Mouse (Mus musculus) myocyte (in vitro differentiated cells): ENCODE results near the gene Hagh. TPM values are rescaled to one million over a fixed set of nuclear protein-coding genes. Genes with fewer than 3 reads are reported as not detected.

ENCODE experiments used
- H3K27me3 ChIP-seq: one replicate; pipeline ENCODE4 v1.6.1; 2011; ENCODE audit not compliant: control insufficient read depth, insufficient read depth, insufficient read length
- H3K36me3 ChIP-seq: one replicate; pipeline ENCODE4 v1.6.1; 2011; ENCODE audit not compliant: control insufficient read depth, insufficient read depth
- H3K4me2 ChIP-seq: one replicate; pipeline ENCODE4 v1.6.1; 2011; ENCODE audit warnings: low read depth, control low read depth
- H3K4me3 ChIP-seq: one replicate; pipeline ENCODE4 v1.5.1; 2011; ENCODE audit warnings: mild to moderate bottlenecking, control low read depth, moderate library complexity
- H3K79me2 ChIP-seq: one replicate; pipeline ENCODE4 v1.6.1; 2011; ENCODE audit not compliant: control insufficient read depth, insufficient read depth
- H3ac ChIP-seq: one replicate; pipeline ENCODE4 v1.6.1; 2011; ENCODE audit not compliant: control insufficient read depth, insufficient read length
- CEBPB ChIP-seq: IDR thresholded peaks from 2 replicates; pipeline ENCODE4 v1.6.1; 2011; ENCODE audit warnings: mild to moderate bottlenecking, moderate library complexity; ENCODE audit not compliant: poor library complexity, insufficient read depth, severe bottlenecking
- E2F4 ChIP-seq: IDR thresholded peaks from one replicate; pipeline ENCODE4 v1.6.1; 2011; ENCODE audit warnings: mild to moderate bottlenecking, control low read depth, moderate library complexity; ENCODE audit not compliant: insufficient read depth
- MAX ChIP-seq: IDR thresholded peaks from one replicate; pipeline ENCODE4 v1.6.1; 2011; ENCODE audit warnings: low read depth, mild to moderate bottlenecking, control low read depth
- MYOD1 ChIP-seq, 3 experiments: IDR thresholded peaks; one replicate each; pipeline ENCODE4 v1.6.1; 2011; ENCODE audit warnings: control low read depth in 2 of 3, low read depth in 2 of 3, mild to moderate bottlenecking in 2 of 3, moderate library complexity in 1 of 3; ENCODE audit not compliant: insufficient read length in 2 of 3, control insufficient read depth in 1 of 3
- MYOG ChIP-seq, 3 experiments: IDR thresholded peaks; one replicate each; pipeline ENCODE4 v1.6.1; 2011; ENCODE audit warnings: control low read depth in 2 of 3, low read depth in 2 of 3, mild to moderate bottlenecking in 2 of 3; ENCODE audit not compliant: insufficient read length in 2 of 3, control insufficient read depth in 1 of 3, insufficient read depth in 1 of 3
- POLR2A ChIP-seq: IDR thresholded peaks from one replicate; pipeline ENCODE4 v1.6.1; 2011; ENCODE audit warnings: low read depth, mild to moderate bottlenecking, control low read depth, moderate library complexity; ENCODE audit not compliant: insufficient read length
- POLR2AphosphoS2 ChIP-seq: IDR thresholded peaks from one replicate; pipeline ENCODE4 v1.6.1; 2011; ENCODE audit warnings: low read depth, control low read depth; ENCODE audit not compliant: insufficient read length
- REST ChIP-seq: IDR thresholded peaks from one replicate; pipeline ENCODE4 v1.6.1; 2011; ENCODE audit warnings: mild to moderate bottlenecking, control low read depth, moderate library complexity; ENCODE audit not compliant: insufficient read depth, insufficient read length
- SRF ChIP-seq: IDR thresholded peaks from one replicate; pipeline ENCODE4 v1.6.1; 2011; ENCODE audit warnings: low read depth; ENCODE audit not compliant: control insufficient read depth, insufficient read length
- TCF12 ChIP-seq: IDR thresholded peaks from one replicate; pipeline ENCODE4 v1.6.1; 2011; ENCODE audit warnings: mild to moderate bottlenecking, control low read depth; ENCODE audit not compliant: poor library complexity, insufficient read depth, severe bottlenecking
- TCF3 ChIP-seq: IDR thresholded peaks from one replicate; pipeline ENCODE4 v1.6.1; 2011; ENCODE audit warnings: low read depth, control low read depth; ENCODE audit not compliant: insufficient read length
- USF1 ChIP-seq: IDR thresholded peaks from one replicate; pipeline ENCODE4 v1.6.1; 2011; ENCODE audit warnings: low read depth, mild to moderate bottlenecking, control low read depth, moderate library complexity
- polyA plus RNA-seq: library from polyadenylated mRNA; unstranded; fragments of >200 nt; fragmentation: generic; extraction: Trizol; gene quantifications from one replicate; pipeline ENCODE4 v1.2.1, GENCODE M21; 2012; ENCODE audit warnings: missing spikeins

Gene Hagh
- polyA plus RNA-seq, 1 experiment: 58.3 TPM

DNA sequence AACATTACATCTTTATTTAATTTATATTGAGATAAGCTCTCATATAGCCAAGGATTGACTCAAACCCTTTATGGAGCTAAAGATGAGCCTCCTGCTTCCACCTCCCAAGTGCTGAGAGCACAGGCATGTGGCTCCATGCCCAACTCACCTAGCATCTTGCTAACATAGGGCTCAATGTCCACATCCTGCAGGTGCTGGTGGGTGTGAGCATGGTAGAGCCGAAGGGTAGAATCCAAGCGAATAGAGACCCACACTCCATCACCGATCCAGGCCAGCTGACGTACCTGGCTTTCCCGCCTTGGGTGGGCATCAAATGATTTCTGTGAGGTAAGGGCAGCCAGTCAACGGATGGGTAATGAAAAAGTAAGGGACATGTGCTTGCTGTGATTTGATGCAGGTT lies 60.1 kb downstream of the Hagh start:
- H3K27me3 ChIP-seq: no peaks in the 10 kb centered on the region
- no peak overlapping the region for H3K4me3 ChIP-seq
- H3K4me2 ChIP-seq: no peak overlapping the region
- H3ac ChIP-seq: no peak overlapping the region
- no peaks in the 10 kb centered on the region for H3K79me2 ChIP-seq
- H3K36me3 ChIP-seq: peaks cover 24% of the 10 kb centered on the region
- TF ChIP-seq MYOG (IDR thresholded peaks at IDR 0.05; ENCODE audit: control insufficient read depth in 1 of 3, insufficient read depth in 1 of 3, insufficient read length in 2 of 3, low read depth in 2 of 3) (no peak), CEBPB (no peak), POLR2AphosphoS2 (peak; percentile 12), POLR2A (no peak)

DNA sequence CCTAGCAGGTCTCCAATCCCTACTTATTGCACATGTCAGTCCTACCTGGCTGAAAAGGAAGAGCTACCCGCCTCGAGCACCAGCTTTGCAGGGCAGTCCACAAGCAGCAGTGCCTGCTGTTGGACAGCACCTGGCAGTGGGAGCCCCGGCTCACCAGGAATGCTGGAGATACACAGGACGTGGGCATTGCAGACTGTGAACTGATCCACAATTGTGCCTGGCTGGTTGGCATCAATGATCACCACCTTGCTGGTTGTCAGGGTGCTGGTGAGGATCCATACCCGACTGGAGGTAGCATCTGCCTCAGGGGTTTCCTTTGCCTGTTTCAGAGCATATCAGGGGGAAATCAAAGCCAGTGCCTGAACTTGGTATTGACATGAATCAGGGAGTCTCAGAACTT lies 62.2 kb downstream of the Hagh start:
- no peak overlapping the region for H3K4me2 ChIP-seq
- no peaks in the 10 kb centered on the region for H3K79me2 ChIP-seq
- no peak overlapping the region for H3K4me3 ChIP-seq
- H3ac ChIP-seq: no peak overlapping the region
- TF ChIP-seq USF1 (no peak), POLR2AphosphoS2 (peak; percentile 18)
- H3K36me3 ChIP-seq: peaks cover 31% of the 10 kb centered on the region
- H3K27me3 ChIP-seq: no peaks in the 10 kb centered on the region

GRCm38 (mm10) chr17:24902671-24903474 lies 62.9 kb downstream of the Hagh start:
- no peak overlapping the region for H3K4me3 ChIP-seq
- peaks cover 35% of the 10 kb centered on the region for H3K36me3 ChIP-seq
- H3K27me3 ChIP-seq: no peaks in the 10 kb centered on the region
- no peak overlapping the region for H3K4me2 ChIP-seq
- H3K79me2 ChIP-seq: no peaks in the 10 kb centered on the region
- TF ChIP-seq E2F4 (no peak), SRF (no peak), REST (no peak), USF1 (no peak), TCF12 (no peak), MAX (no peak), CEBPB (no peak), POLR2A (no peak), MYOG (IDR thresholded peaks at IDR 0.05; ENCODE audit: control insufficient read depth in 1 of 3, insufficient read depth in 1 of 3, insufficient read length in 2 of 3, low read depth in 2 of 3) (no peak), TCF3 (no peak), POLR2AphosphoS2 (no peak), MYOD1 (IDR thresholded peaks at IDR 0.05; ENCODE audit: control insufficient read depth in 1 of 3, insufficient read length in 2 of 3, low read depth in 2 of 3) (no peak)
- H3ac ChIP-seq: no peak overlapping the region

- peak; percentile 50 for TF ChIP-seq POLR2AphosphoS2
- TF ChIP-seq SRF: no peak
- Histone ChIP-seq H3K4me2 (no peak overlapping the region), H3K27me3 (no peaks in the 10 kb centered on the region), H3ac (no peak overlapping the region), H3K4me3 (no peak overlapping the region), H3K36me3 (peaks cover 39% of the 10 kb centered on the region), H3K79me2 (no peaks in the 10 kb centered on the region)
Observed at GRCm38 (mm10) chr17:24903767-24904166, 63.8 kb downstream of the Hagh start.

DNA sequence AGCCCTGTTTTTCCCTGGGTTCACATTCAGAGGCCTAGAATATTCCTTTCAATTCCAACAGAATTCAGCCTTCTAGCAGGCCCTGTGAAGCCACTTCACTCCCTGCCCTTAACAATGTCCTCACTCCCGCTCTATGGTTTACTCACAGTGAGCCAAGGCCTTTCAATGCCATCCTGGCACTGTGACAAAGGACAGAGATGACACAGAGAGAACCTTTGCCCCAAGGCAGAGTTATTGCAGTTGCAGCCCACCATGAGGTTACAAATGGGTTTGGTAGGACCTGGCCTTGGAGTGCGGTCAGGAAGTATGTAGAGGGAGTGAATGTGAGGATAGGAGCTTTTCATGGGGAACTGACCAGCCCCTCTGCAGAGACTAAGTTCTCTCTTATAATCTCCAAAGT lies 67.6 kb downstream of the Hagh start:
- no peak overlapping the region for H3ac ChIP-seq
- H3K79me2 ChIP-seq: no peaks in the 10 kb centered on the region

More for the DNA sequence above, 67.6 kb downstream of the Hagh start:
- no peak overlapping the region for H3K4me3 ChIP-seq
- no peak for TF ChIP-seq TCF12
- no peak for TF ChIP-seq TCF3
- no peak for TF ChIP-seq MAX
- no peak for TF ChIP-seq MYOG (IDR thresholded peaks at IDR 0.05; ENCODE audit: control insufficient read depth in 1 of 3, insufficient read depth in 1 of 3, insufficient read length in 2 of 3, low read depth in 2 of 3)
- TF ChIP-seq CEBPB: no peak
- no peak for TF ChIP-seq SRF
- TF ChIP-seq POLR2AphosphoS2: no peak
- TF ChIP-seq REST: no peak
- no peak for TF ChIP-seq USF1
- no peak for TF ChIP-seq POLR2A
- TF ChIP-seq MYOD1 (IDR thresholded peaks at IDR 0.05; ENCODE audit: control insufficient read depth in 1 of 3, insufficient read length in 2 of 3, low read depth in 2 of 3): no peak
- TF ChIP-seq E2F4: no peak
- no peak overlapping the region for H3K4me2 ChIP-seq
- peaks cover 43% of the 10 kb centered on the region for H3K36me3 ChIP-seq
- no peaks in the 10 kb centered on the region for H3K27me3 ChIP-seq
